Mouse (Mus musculus) MEL (cell line): Measurements from ENCODE around the gene Grb7. TPM values are rescaled to one million over a fixed set of nuclear protein-coding genes. Genes with fewer than 3 reads are reported as not detected.

ENCODE experiments used
- DNase-seq: peaks from one replicate; pipeline ENCODE4 v3.0.0; 2011; ENCODE audit warnings: low read depth, low spot score
- H3K27ac ChIP-seq: 2 replicates; pipeline ENCODE4 v1.5.1; 2012; ENCODE audit warnings: low read depth, mild to moderate bottlenecking, control low read depth, low read length, moderate library complexity; ENCODE audit not compliant: control insufficient read depth
- H3K27me3 ChIP-seq, 2 experiments: fragments of 150-350 bp in 1 of 2; sonication (generic) in 1 of 2; 2 replicates each; pipeline ENCODE4 v1.6.1; 2012; ENCODE audit warnings: low read length in 2 of 2, mild to moderate bottlenecking in 2 of 2, improper control_type of control experiment in 1 of 2, moderate library complexity in 1 of 2; ENCODE audit not compliant: insufficient read depth in 2 of 2, control insufficient read depth in 1 of 2
- H3K36me3 ChIP-seq, 2 experiments: 2 replicates each; pipeline ENCODE4 v1.6.1; 2012 to 2014; ENCODE audit warnings: low read length in 2 of 2, improper control_type of control experiment in 1 of 2, inconsistent platforms in 1 of 2, mild to moderate bottlenecking in 1 of 2; ENCODE audit not compliant: insufficient read depth in 2 of 2, control insufficient read depth in 1 of 2
- H3K4me1 ChIP-seq, 2 experiments: fragments of 150-350 bp in 1 of 2; sonication (generic) in 1 of 2; 2 replicates each; pipeline ENCODE4 v1.6.1; 2012; ENCODE audit warnings: low read length in 2 of 2, improper control_type of control experiment in 1 of 2, mild to moderate bottlenecking in 1 of 2; ENCODE audit not compliant: insufficient read depth in 2 of 2, control insufficient read depth in 1 of 2
- H3K4me3 ChIP-seq, 2 experiments: fragments of 150-350 bp in 1 of 2; sonication (generic) in 1 of 2; 2 replicates each; pipeline ENCODE4 v1.5.1; 2012; ENCODE audit warnings: low read depth in 2 of 2, low read length in 2 of 2, mild to moderate bottlenecking in 2 of 2, moderate library complexity in 2 of 2, control low read depth in 1 of 2, improper control_type of control experiment in 1 of 2; ENCODE audit not compliant: control insufficient read depth in 1 of 2, insufficient read depth in 1 of 2
- H3K79me2 ChIP-seq: 2 replicates; pipeline ENCODE4 v1.6.1; 2012; ENCODE audit warnings: mild to moderate bottlenecking, low read length, moderate library complexity; ENCODE audit not compliant: control insufficient read depth, poor library complexity, insufficient read depth
- H3K9ac ChIP-seq: 2 replicates; pipeline ENCODE4 v1.6.1; 2012; ENCODE audit warnings: low read depth, mild to moderate bottlenecking, control low read depth, low read length, moderate library complexity; ENCODE audit not compliant: control insufficient read depth, poor library complexity, severe bottlenecking
- H3K9me3 ChIP-seq: fragments of 150-350 bp; sonication (generic); replicated peaks from 2 replicates; pipeline ENCODE4 v1.6.1; 2012; ENCODE audit warnings: mild to moderate bottlenecking, low read length, improper control_type of control experiment, moderate library complexity; ENCODE audit not compliant: insufficient read depth
- CHD2 ChIP-seq: IDR thresholded peaks from 2 replicates; pipeline ENCODE4 v1.6.1; 2011; ENCODE audit warnings: low read length, improper control_type of control experiment
- CTCF ChIP-seq, 3 experiments: IDR thresholded peaks in 2 of 3; conservative IDR thresholded peaks in 1 of 3; 2 replicates each; pipeline ENCODE4 v1.5.1; 2011 to 2012; ENCODE audit warnings: low read length in 3 of 3, low read depth in 2 of 3, mild to moderate bottlenecking in 2 of 3, improper control_type of control experiment in 1 of 3, inconsistent platforms in 1 of 3, mixed read lengths in 1 of 3, moderate library complexity in 1 of 3; ENCODE audit not compliant: control insufficient read depth in 1 of 3, insufficient read depth in 1 of 3, poor library complexity in 1 of 3, severe bottlenecking in 1 of 3
- GABPA ChIP-seq: IDR thresholded peaks from 2 replicates; pipeline ENCODE4 v1.6.1; 2012; ENCODE audit warnings: low read depth, mild to moderate bottlenecking, inconsistent platforms, low read length, improper control_type of control experiment, moderate library complexity
- KAT2A ChIP-seq: conservative IDR thresholded peaks from 2 replicates; pipeline ENCODE4 v1.6.1; 2012; ENCODE audit warnings: low read depth, low read length, improper control_type of control experiment, inconsistent platforms
- MAZ ChIP-seq: IDR thresholded peaks from 2 replicates; pipeline ENCODE4 v1.6.1; 2012; ENCODE audit warnings: low read depth, mild to moderate bottlenecking, inconsistent platforms, low read length, improper control_type of control experiment
- MEF2A ChIP-seq: IDR thresholded peaks from 2 replicates; pipeline ENCODE4 v1.6.1; 2014; ENCODE audit warnings: low read depth, mild to moderate bottlenecking, inconsistent platforms, low read length, improper control_type of control experiment; ENCODE audit not compliant: poor library complexity, insufficient replicate concordance, severe bottlenecking; ENCODE audit errors: extremely low read depth
- NELFE ChIP-seq: IDR thresholded peaks from 2 replicates; pipeline ENCODE4 v1.6.1; 2011; ENCODE audit warnings: low read depth, low read length, improper control_type of control experiment
- NRF1 ChIP-seq: IDR thresholded peaks from 2 replicates; pipeline ENCODE4 v1.6.1; 2014; ENCODE audit warnings: low read depth, mild to moderate bottlenecking, inconsistent platforms, low read length, improper control_type of control experiment, moderate library complexity; ENCODE audit not compliant: poor library complexity, insufficient read depth, severe bottlenecking
- POLR2A ChIP-seq, 2 experiments: IDR thresholded peaks; 2 replicates each; pipeline ENCODE4 v1.6.1; 2011 to 2012; ENCODE audit warnings: low read length in 2 of 2, mild to moderate bottlenecking in 2 of 2, control low read depth in 1 of 2, improper control_type of control experiment in 1 of 2, low read depth in 1 of 2, moderate library complexity in 1 of 2; ENCODE audit not compliant: control insufficient read depth in 1 of 2, insufficient read depth in 1 of 2, poor library complexity in 1 of 2
- RAD21 ChIP-seq: IDR thresholded peaks from 2 replicates; pipeline ENCODE4 v1.6.1; 2011; ENCODE audit warnings: mild to moderate bottlenecking, low read depth, low read length, improper control_type of control experiment
- RCOR1 ChIP-seq: IDR thresholded peaks from 2 replicates; pipeline ENCODE4 v1.6.1; 2012; ENCODE audit warnings: low read depth, mild to moderate bottlenecking, inconsistent platforms, low read length, improper control_type of control experiment
- SIN3A ChIP-seq: IDR thresholded peaks from 2 replicates; pipeline ENCODE4 v1.6.1; 2012; ENCODE audit warnings: low read length, improper control_type of control experiment, inconsistent platforms
- SMC3 ChIP-seq: IDR thresholded peaks from 2 replicates; pipeline ENCODE4 v1.6.1; 2011; ENCODE audit warnings: low read depth, low read length, improper control_type of control experiment
- USF1 ChIP-seq: IDR thresholded peaks from 2 replicates; pipeline ENCODE4 v1.6.1; 2014; ENCODE audit warnings: low read depth, mild to moderate bottlenecking, inconsistent platforms, low read length, improper control_type of control experiment, moderate library complexity
- ZNF384 ChIP-seq: IDR thresholded peaks from 2 replicates; pipeline ENCODE4 v1.6.1; 2012; ENCODE audit warnings: low read depth, mild to moderate bottlenecking, inconsistent platforms, low read length, improper control_type of control experiment
- polyA plus RNA-seq, 2 experiments: library from polyadenylated mRNA; stranded (reverse) in 1 of 2; unstranded in 1 of 2; fragments of >175 nt in 1 of 2; fragments of >200 nt in 1 of 2; gene quantifications; 2 replicates each; pipeline versions ENCODE4 v1.2.1 to v1.2.4; 2012; ENCODE audit warnings: low replicate concordance in 2 of 2, low read depth in 1 of 2; ENCODE audit not compliant: insufficient read length in 2 of 2, insufficient read depth in 1 of 2, missing spikeins in 1 of 2
- total RNA-seq: library from RNA; depleted of rRNA; stranded (reverse); fragments of 300-350 nt; gene quantifications from 2 replicates; pipeline ENCODE4 v1.2.3, GENCODE M21; 2012

The Grb7 gene
- total and polyA plus RNA-seq, 3 experiments: 0.21 TPM; not detected in 2

GRCm38 (mm10) chr11:98455484-98455883 lies 9.3 kb downstream of the Grb7 start:
- peak; percentile 71 for DNase-seq
- no peak overlapping the region for H3K9ac ChIP-seq
- peaks cover 0 to 10% of the 10 kb centered on the region in 2 experiments; a peak in 1 of 4 replicates for H3K4me1 ChIP-seq
- peaks cover 0 to 2% of the 10 kb centered on the region in 2 experiments; a peak in 1 of 4 replicates for H3K36me3 ChIP-seq
- no peak overlapping the region for H3K27ac ChIP-seq
- no peak overlapping the region for H3K4me3 ChIP-seq
- H3K9me3 ChIP-seq: no peaks in the 10 kb centered on the region
- no peaks in the 10 kb centered on the region; a peak in 1 of 4 replicates for H3K27me3 ChIP-seq
- TF ChIP-seq SMC3: peak; percentile 40
- TF ChIP-seq CHD2: no peak
- peak; percentile 19 for TF ChIP-seq RAD21
- peak; percentile 49 to 58 (median 55) for TF ChIP-seq CTCF (IDR thresholded peaks at IDR 0.05 in 2 of 3, conservative IDR thresholded peaks at IDR 0.05 in 1 of 3; ENCODE audit: control insufficient read depth in 1 of 3, insufficient read depth in 1 of 3, low read depth in 2 of 3, low read length in 3 of 3, poor library complexity in 1 of 3, severe bottlenecking in 1 of 3)
- TF ChIP-seq GABPA: no peak
- TF ChIP-seq MEF2A: no peak
- 0 out of 2 replicates have a peak, but pooled peaks have one; percentile 16 for TF ChIP-seq ZNF384
- no peaks in the 10 kb centered on the region; the same call in 1 of the 2 replicates for H3K79me2 ChIP-seq

- H3K4me3 ChIP-seq: no peak overlapping the region
- H3K79me2 ChIP-seq: no peaks in the 10 kb centered on the region; the same call in 1 of the 2 replicates
- H3K9ac ChIP-seq: no peak overlapping the region; the same call in 1 of the 2 replicates
- H3K9me3 ChIP-seq: no peaks in the 10 kb centered on the region
- TF ChIP-seq NRF1: no peak
- no peak for TF ChIP-seq CHD2
- no peak for TF ChIP-seq MAZ
- TF ChIP-seq SIN3A: no peak
- no peak for TF ChIP-seq RCOR1
- no peak for TF ChIP-seq NELFE
- no peak for TF ChIP-seq POLR2A (IDR thresholded peaks at IDR 0.05; ENCODE audit: control insufficient read depth in 1 of 2, insufficient read depth in 1 of 2, low read depth in 1 of 2, low read length in 2 of 2, poor library complexity in 1 of 2)
- no peak for TF ChIP-seq KAT2A
- TF ChIP-seq USF1: no peak
- H3K4me1 ChIP-seq: peaks cover 0 to 10% of the 10 kb centered on the region in 2 experiments; a peak in 1 of 4 replicates
- H3K36me3 ChIP-seq: peaks cover 0 to 2% of the 10 kb centered on the region in 2 experiments; a peak in 1 of 4 replicates
- no peak overlapping the region for H3K27ac ChIP-seq
- no peaks in the 10 kb centered on the region; a peak in 2 of 4 replicates for H3K27me3 ChIP-seq
- peak; percentile 19 for DNase-seq
These were observed 10.4 kb downstream of the Grb7 start for GRCm38 (mm10) chr11:98456545-98456944.
